Mouse (Mus musculus) embryonic fibroblast, embryonic 13.5 days (primary cell): ENCODE data around the gene 1700057G04Rik.

Experiments used
- CTCF ChIP-seq: IDR thresholded peaks from 2 replicates; pipeline ENCODE4 v1.5.1; 2011; ENCODE audit warnings: mild to moderate bottlenecking, control low read depth, low read length, moderate library complexity, borderline replicate concordance; ENCODE audit not compliant: insufficient read depth
- POLR2A ChIP-seq: IDR thresholded peaks from 2 replicates; pipeline ENCODE4 v1.6.1; 2011; ENCODE audit warnings: low read depth, mild to moderate bottlenecking, control low read depth, low read length, moderate library complexity

GRCm38 (mm10) chr9:92360691-92361310 is 51.6 kb downstream of the 1700057G04Rik start:
- TF ChIP-seq POLR2A = no peak
- no peak for TF ChIP-seq CTCF
